Mouse (Mus musculus): ENCODE results near the gene Pde1a.

- TF ChIP-seq CTCF (IDR thresholded peaks at IDR 0.05; ENCODE audit: insufficient read depth, low read length) = no peak
- no peak for TF ChIP-seq POLR2A (IDR thresholded peaks at IDR 0.05; ENCODE audit: borderline replicate concordance, extremely low read depth, low read depth, low read length)
These were observed 145.5 kb downstream of the Pde1a start for GRCm38 (mm10) chr2:79983778-79984177.

Data from lung, adult 2 months (tissue).